In the genomic region with DNA sequence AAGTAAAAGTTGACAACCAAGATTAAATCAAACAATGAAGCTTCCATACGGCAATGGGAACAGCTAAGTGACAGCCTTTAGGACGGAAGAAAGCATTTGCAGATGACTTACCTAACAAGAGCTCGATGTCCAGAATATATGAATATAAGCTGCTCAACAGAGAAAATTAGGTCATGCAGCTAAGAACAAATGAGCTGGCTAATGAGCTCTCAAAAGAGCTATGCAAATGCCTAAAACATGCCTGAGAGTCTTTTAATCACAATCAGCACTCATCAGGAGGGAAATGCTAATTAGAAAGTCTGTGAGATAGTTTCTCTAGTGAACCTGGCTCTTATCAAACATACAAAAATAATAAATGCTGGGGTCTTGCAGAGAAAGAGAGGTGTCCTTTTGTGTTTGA, we compare ENCODE assay signal across 23 mouse cellular contexts. TPM values are rescaled to one million over a fixed set of nuclear protein-coding genes. Genes with fewer than 3 reads are reported as not detected.
DNase-seq lines count a peak whose midpoint lies in the region; ATAC-seq and TF ChIP-seq lines count a peak whose summit lies in the region.
"Had no signal": no experiment of that assay in that cellular context is flagged by ENCODE, and none has a peak within 500 bp of the region (broad histone marks: within the 10 kb centered on the region; RNA-seq: fewer than 3 reads in every experiment).

No protein-coding gene starts in this region.

- H3K9ac ChIP-seq in forebrain, postnatal 0 days: no peak overlapping the region
- H3K9ac ChIP-seq in midbrain, embryonic 15.5 days: no peak overlapping the region
- no peak overlapping the region for H3K9ac ChIP-seq in forebrain, embryonic 16.5 days (replicated peaks; ENCODE audit: low read depth, low read length)
- H3K9ac ChIP-seq: limb, embryonic 15.5 days; liver, embryonic 14.5 days; lung, embryonic 15.5 days; neural tube, embryonic 12.5 days; stomach, embryonic 15.5 days had no signal

- TF ChIP-seq CTCF in forebrain, postnatal 0 days (IDR thresholded peaks at IDR 0.05; ENCODE audit: low read depth): no peak

- 57% methylated on average over 3 of the region's 3 CpGs for WGBS in forebrain, embryonic 10.5 days
- WGBS in forebrain, postnatal 0 days: 20% methylated on average over 3 of the region's 3 CpGs
- 48% methylated on average over 3 of the region's 3 CpGs for WGBS in midbrain, embryonic 15.5 days
- WGBS in midbrain, embryonic 10.5 days: 84% methylated on average over 3 of the region's 3 CpGs
- 10% methylated on average over 3 of the region's 3 CpGs for WGBS in forebrain, embryonic 16.5 days

- DNase-seq in forebrain, embryonic 10.5 days (ENCODE audit: extremely low spot score, low spot score): no peak
- no peak for DNase-seq in forebrain, postnatal 0 days
- DNase-seq in midbrain, embryonic 10.5 days (ENCODE audit: low spot score): no peak
- DNase-seq in urinary bladder, postnatal 4 days (ENCODE audit: low spot score in 2 of 2): no peak
- DNase-seq in layer of hippocampus, postnatal 36 days: no peak
- DNase-seq in left cerebral cortex, adult 9 months (ENCODE audit: low spot score in 2 of 2): no peak
- DNase-seq: adrenal gland, postnatal 10 days; cerebellum, adult 9-10 months; gastrocnemius, postnatal 10 days; kidney, postnatal 36 days; left cerebral cortex, postnatal 4 days; lung, postnatal 36 days; thymus, postnatal 4 days had no signal

- H3K9me3 ChIP-seq in forebrain, embryonic 10.5 days: no peaks in the 10 kb centered on the region
- H3K9me3 ChIP-seq in forebrain, postnatal 0 days (ENCODE audit: low read length): no peaks in the 10 kb centered on the region
- H3K9me3 ChIP-seq in midbrain, embryonic 15.5 days: no peaks in the 10 kb centered on the region
- no peaks in the 10 kb centered on the region for H3K9me3 ChIP-seq in midbrain, embryonic 10.5 days (replicated peaks)
- H3K9me3 ChIP-seq in forebrain, embryonic 16.5 days (ENCODE audit: control insufficient read depth, low read length): no peaks in the 10 kb centered on the region
- H3K9me3 ChIP-seq: heart, embryonic 10.5 days; limb, embryonic 15.5 days; lung, embryonic 15.5 days; megakaryocyte, embryonic 14.5 days; neural tube, embryonic 12.5 days; stomach, embryonic 15.5 days had no signal

- H3K4me2 ChIP-seq in forebrain, postnatal 0 days (ENCODE audit: low read depth): no peak overlapping the region
- H3K4me2 ChIP-seq in midbrain, embryonic 15.5 days: no peak overlapping the region
- H3K4me2 ChIP-seq in forebrain, embryonic 16.5 days (ENCODE audit: low read length): no peak overlapping the region
- H3K4me2 ChIP-seq: limb, embryonic 15.5 days; lung, embryonic 15.5 days; neural tube, embryonic 12.5 days; stomach, embryonic 15.5 days had no signal

- peaks cover 16% of the 10 kb centered on the region; the same call in 1 of the 2 replicates for H3K4me1 ChIP-seq in forebrain, embryonic 10.5 days
- H3K4me1 ChIP-seq in forebrain, postnatal 0 days (ENCODE audit: insufficient read depth): no peaks in the 10 kb centered on the region
- H3K4me1 ChIP-seq in midbrain, embryonic 15.5 days: 0 out of 2 replicates have a peak, but pooled peaks cover 3% of the 10 kb centered on the region
- no peaks in the 10 kb centered on the region for H3K4me1 ChIP-seq in midbrain, embryonic 10.5 days
- 0 out of 2 replicates have a peak, but pooled peaks cover 7% of the 10 kb centered on the region for H3K4me1 ChIP-seq in forebrain, embryonic 16.5 days (replicated peaks; ENCODE audit: control insufficient read depth, insufficient read depth, low read length)
- H3K4me1 ChIP-seq: heart, embryonic 10.5 days; limb, embryonic 15.5 days; lung, embryonic 15.5 days; neural tube, embryonic 12.5 days; stomach, embryonic 15.5 days had no signal

- no peaks in the 10 kb centered on the region for H3K36me3 ChIP-seq in forebrain, embryonic 10.5 days (replicated peaks)
- H3K36me3 ChIP-seq in forebrain, postnatal 0 days (ENCODE audit: insufficient read depth): no peaks in the 10 kb centered on the region
- no peaks in the 10 kb centered on the region for H3K36me3 ChIP-seq in midbrain, embryonic 15.5 days (replicated peaks)
- H3K36me3 ChIP-seq in midbrain, embryonic 10.5 days: no peaks in the 10 kb centered on the region
- no peaks in the 10 kb centered on the region for H3K36me3 ChIP-seq in forebrain, embryonic 16.5 days (ENCODE audit: control insufficient read depth, insufficient read depth)
- H3K36me3 ChIP-seq: heart, embryonic 10.5 days; limb, embryonic 15.5 days; lung, embryonic 15.5 days; neural tube, embryonic 12.5 days; stomach, embryonic 15.5 days had no signal

- peak overlapping the region; percentile 66; the same call in 1 of the 2 replicates for H3K27ac ChIP-seq in forebrain, embryonic 10.5 days
- H3K27ac ChIP-seq in forebrain, postnatal 0 days (ENCODE audit: low read depth, low read length): no peak overlapping the region
- peak overlapping the region; percentile 39 for H3K27ac ChIP-seq in midbrain, embryonic 15.5 days
- H3K27ac ChIP-seq in midbrain, embryonic 10.5 days (replicated peaks): no peak overlapping the region
- H3K27ac ChIP-seq in forebrain, embryonic 16.5 days (ENCODE audit: low read length): no peak overlapping the region
- H3K27ac ChIP-seq: heart, embryonic 10.5 days; limb, embryonic 15.5 days; liver, embryonic 14.5 days; lung, embryonic 15.5 days; neural tube, embryonic 12.5 days; stomach, embryonic 15.5 days had no signal

- ATAC-seq in forebrain, postnatal 0 days: no peak; the same call in 1 of the 2 replicates
- ATAC-seq in midbrain, embryonic 15.5 days (replicated peaks): peak; percentile 69
- peak; percentile 50; the same call in 1 of the 2 replicates for ATAC-seq in forebrain, embryonic 16.5 days
- ATAC-seq: intestine, postnatal 0 days had no signal

- no peaks in the 10 kb centered on the region for H3K27me3 ChIP-seq in forebrain, embryonic 10.5 days (ENCODE audit: poor library complexity, severe bottlenecking)
- H3K27me3 ChIP-seq in forebrain, postnatal 0 days (ENCODE audit: insufficient read depth, low read length): no peaks in the 10 kb centered on the region
- no peaks in the 10 kb centered on the region for H3K27me3 ChIP-seq in midbrain, embryonic 15.5 days (replicated peaks)
- H3K27me3 ChIP-seq in midbrain, embryonic 10.5 days (ENCODE audit: low read depth, poor library complexity, severe bottlenecking): no peaks in the 10 kb centered on the region
- no peaks in the 10 kb centered on the region for H3K27me3 ChIP-seq in forebrain, embryonic 16.5 days (replicated peaks; ENCODE audit: control insufficient read depth, insufficient read depth, low read length)
- H3K27me3 ChIP-seq: limb, embryonic 15.5 days; lung, embryonic 15.5 days; megakaryocyte, embryonic 14.5 days; neural tube, embryonic 12.5 days; stomach, embryonic 15.5 days had no signal

- no peak overlapping the region for H3K4me3 ChIP-seq in forebrain, embryonic 10.5 days
- no peak overlapping the region for H3K4me3 ChIP-seq in forebrain, postnatal 0 days (ENCODE audit: low read depth, low read length)
- no peak overlapping the region for H3K4me3 ChIP-seq in midbrain, embryonic 15.5 days
- H3K4me3 ChIP-seq in midbrain, embryonic 10.5 days: no peak overlapping the region
- no peak overlapping the region for H3K4me3 ChIP-seq in forebrain, embryonic 16.5 days (replicated peaks; ENCODE audit: low read length)
- H3K4me3 ChIP-seq: heart, embryonic 10.5 days; limb, embryonic 15.5 days; lung, embryonic 15.5 days; megakaryocyte, embryonic 14.5 days; neural tube, embryonic 12.5 days; stomach, embryonic 15.5 days had no signal

RNA-seq across cellular contexts. Expression of gene Cmah, which starts 56.7 kb away (rescaled TPM):
- polyA plus RNA-seq in forebrain, embryonic 10.5 days (2016; fragmentation: Nextera tagmentation; extraction: Ambion mirVana): 0.20 and 0.67 TPM in 2 replicates
- total RNA-seq in forebrain, postnatal 0 days (2014; rRNA removed): not detected in 2 replicates
- polyA plus RNA-seq in forebrain, postnatal 0 days (2015; fragmentation: Nextera tagmentation; extraction: Ambion mirVana): 0.08 and 0.16 TPM in 2 replicates
- polyA plus RNA-seq in midbrain, embryonic 15.5 days (2015; fragmentation: Nextera tagmentation; extraction: Ambion mirVana): 0.05 and 0.18 TPM in 2 replicates
- 0.34 and 0.42 TPM in 2 replicates for polyA plus RNA-seq in midbrain, embryonic 10.5 days (2016; fragmentation: Nextera tagmentation; extraction: Ambion mirVana)
- 0.04 and 0.11 TPM in 2 replicates for polyA plus RNA-seq in forebrain, embryonic 16.5 days (2015; fragmentation: Nextera tagmentation; extraction: Ambion mirVana)
- under 1 TPM; 0.47 to 0.71 TPM for total RNA-seq in layer of hippocampus, postnatal 36 days (2021)

Comparison
In these comparisons a context has a peak if more than half of its experiments do, and no peak if none do; other contexts are left out.
1. H3K27ac ChIP-seq: peak in forebrain, embryonic 10.5 days (single experiment) and midbrain, embryonic 15.5 days (single experiment); none in forebrain, postnatal 0 days (single experiment), midbrain, embryonic 10.5 days (single experiment) and forebrain, embryonic 16.5 days (single experiment).